Mouse (Mus musculus) macrophage (primary cell): ENCODE measurements around the gene Cd320. TPM values are rescaled to one million over a fixed set of nuclear protein-coding genes. Genes with fewer than 3 reads are reported as not detected.
A peak's percentile ranks its signal among the peaks of the same experiment; 100 is the strongest.
"Not testable (repeated sequence)": the region's sequence is repeated elsewhere in the genome, so short reads cannot be mapped to it uniquely, and the experiment has no call there.

Experiments used
- H3K27ac ChIP-seq: fragments of 350-480 bp; formaldehyde crosslinking; 2 replicates; pipeline ENCODE4 v1.9.0; 2021
- H3K36me3 ChIP-seq: fragments of 350-480 bp; formaldehyde crosslinking; 2 replicates; pipeline ENCODE4 v1.9.0; 2021; ENCODE audit errors: inconsistent target
- H3K4me3 ChIP-seq: fragments of 350-480 bp; formaldehyde crosslinking; 2 replicates; pipeline ENCODE4 v1.9.0; 2021; ENCODE audit errors: inconsistent target
- H3K79me2 ChIP-seq: fragments of 350-480 bp; formaldehyde crosslinking; 2 replicates; pipeline ENCODE4 v1.9.0; 2021; ENCODE audit errors: inconsistent target
- WGBS: methylation state at CpG from one replicate; pipeline ENCODE4 v1.1.7; 2026; ENCODE audit warnings: inconsistent platforms; ENCODE audit not compliant: missing documents; 5-methylcytosine and 5-hydroxymethylcytosine counted together
- polyA plus RNA-seq: library from polyadenylated mRNA; stranded (reverse); fragments of 250-400 nt; gene quantifications from 3 replicates; pipeline ENCODE4 v1.2.4, GENCODE M21; 2018; ENCODE audit warnings: inconsistent platforms

Cd320 gene
- polyA plus RNA-seq, 1 experiment from 2014 or later, result 2.0 TPM

DNA sequence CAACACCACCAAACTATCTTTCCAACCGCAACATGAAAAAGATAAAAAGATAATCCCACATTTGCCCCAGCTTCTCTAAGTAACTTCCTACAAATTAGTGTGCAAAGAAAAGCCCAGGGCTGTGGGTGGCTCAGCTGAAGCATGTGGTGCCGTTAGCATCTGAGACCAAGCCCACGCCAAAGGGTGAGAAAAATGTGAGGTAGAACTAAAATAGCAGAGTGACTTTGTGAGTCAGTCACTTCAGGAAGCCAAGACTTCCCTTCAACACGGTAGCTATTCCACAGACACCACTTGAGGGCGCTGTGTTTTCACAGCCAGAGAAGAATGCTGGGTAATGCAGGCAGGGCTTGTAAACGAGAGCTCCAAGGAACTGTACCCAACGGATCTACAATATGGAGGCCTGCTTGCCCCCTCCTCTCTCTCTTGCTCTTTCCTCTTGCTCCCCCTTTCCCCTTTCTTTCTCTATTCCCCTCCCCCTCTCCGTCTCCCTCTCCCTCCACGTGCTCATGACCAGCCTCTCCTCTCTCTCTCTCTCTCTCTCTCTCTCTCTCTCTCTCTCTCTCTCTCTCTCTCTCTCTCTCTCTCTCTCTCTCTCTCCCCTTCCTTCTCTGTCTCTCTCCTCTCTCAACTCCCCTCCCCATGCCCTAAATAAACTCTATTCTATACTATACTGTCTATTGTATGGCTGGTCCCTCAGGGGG is 22.6 kb downstream of the Cd320 start:
- Histone ChIP-seq H3K36me3 (no peaks in the 10 kb centered on the region), H3K4me3 (no peak overlapping the region), H3K27ac (no peak overlapping the region), H3K79me2 (no peaks in the 10 kb centered on the region)
- 13% methylated on average over 7 of the region's 9 CpGs for whole genome bisulfite sequencing

GRCm38 (mm10) chr17:33873537-33873936 is 30.6 kb downstream of the Cd320 start, which contains the start of gene Gm7029:
Gene Gm7029 (plus strand): TSS chr17:33873837.
- not testable (repeated sequence) for H3K79me2 ChIP-seq, H3K27ac ChIP-seq, H3K36me3 ChIP-seq, H3K4me3 ChIP-seq
- no CpG with 5 or more reads among the region's 12 CpGs for whole genome bisulfite sequencing

- Histone ChIP-seq H3K27ac (no peak overlapping the region), H3K79me2 (no peaks in the 10 kb centered on the region), H3K4me3 (no peak overlapping the region), H3K36me3 (no peaks in the 10 kb centered on the region)
- 90% methylated on average over 6 of the region's 11 CpGs for WGBS
Observed at GRCm38 (mm10) chr17:33874411-33874810, 31.5 kb downstream of the Cd320 start.

- not testable (repeated sequence) for H3K4me3 ChIP-seq, H3K36me3 ChIP-seq, H3K27ac ChIP-seq, H3K79me2 ChIP-seq
- 98% methylated on average over 5 of the region's 5 CpGs for WGBS
Observed at GRCm38 (mm10) chr17:33875797-33876196, 32.9 kb downstream of the Cd320 start.

DNA sequence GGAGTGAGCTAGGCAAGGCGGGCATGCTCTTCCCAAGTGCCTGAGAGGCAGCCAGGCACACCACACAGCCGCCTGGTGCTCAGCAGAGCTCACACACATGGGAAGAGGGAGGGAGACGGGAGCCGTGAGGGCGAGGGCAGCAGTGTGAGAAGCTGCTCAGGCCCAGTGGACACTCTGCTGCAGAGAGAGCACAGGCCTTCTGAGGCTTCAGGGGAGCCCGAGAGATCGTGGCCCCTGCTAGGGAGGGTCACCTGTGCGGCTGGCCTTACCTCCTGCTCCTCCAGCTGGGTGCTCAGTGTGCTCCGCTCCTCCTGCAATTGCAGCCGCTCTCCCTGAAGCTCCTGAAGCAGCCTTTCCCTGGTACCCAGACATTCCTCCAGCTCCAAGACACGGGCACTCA is 41.4 kb downstream of the Cd320 start:
- not testable (repeated sequence) for H3K27ac ChIP-seq, H3K36me3 ChIP-seq, H3K4me3 ChIP-seq
- WGBS, result 90% methylated on average over 5 of the region's 11 CpGs
- H3K79me2 ChIP-seq, result peaks cover 39% of the 10 kb centered on the region

- WGBS, result 88% methylated on average over 2 of the region's 2 CpGs
- H3K79me2 ChIP-seq, result peaks cover 47% of the 10 kb centered on the region
- H3K27ac ChIP-seq, H3K36me3 ChIP-seq, H3K4me3 ChIP-seq: not testable (repeated sequence)
Observed at GRCm38 (mm10) chr17:33887802-33888201, 44.9 kb downstream of the Cd320 start.

DNA sequence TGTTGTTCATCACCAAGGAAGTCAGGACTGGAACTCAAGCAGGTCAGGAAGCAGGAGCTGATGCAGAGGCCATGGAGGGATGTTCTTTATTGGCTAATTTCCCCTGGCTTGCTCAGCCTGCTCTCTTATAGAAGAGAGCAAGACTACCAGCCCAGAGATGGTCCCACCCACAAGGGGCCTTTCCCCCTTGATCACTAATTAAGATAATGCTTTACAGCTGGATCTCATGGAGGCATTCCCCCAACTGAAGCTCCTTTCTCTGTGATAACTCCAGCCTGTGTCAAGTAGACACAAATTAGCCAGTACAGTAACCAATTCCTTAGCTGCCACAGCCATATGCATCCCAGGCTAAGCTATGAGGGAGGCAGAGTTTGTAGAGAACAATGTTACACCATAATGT is 45.3 kb downstream of the Cd320 start:
- not testable (repeated sequence) for H3K36me3 ChIP-seq, H3K27ac ChIP-seq, H3K4me3 ChIP-seq
- H3K79me2 ChIP-seq, result peaks cover 47% of the 10 kb centered on the region

GRCm38 (mm10) chr17:33889941-33890532 is 47.1 kb downstream of the Cd320 start:
- Histone ChIP-seq H3K79me2 (peaks cover 47% of the 10 kb centered on the region), H3K27ac (peak overlapping the region; percentile 50), H3K4me3 (peak overlapping the region; percentile 62)
- H3K36me3 ChIP-seq, result not testable (repeated sequence)
- WGBS, result 1% methylated on average over 38 of the region's 44 CpGs

DNA sequence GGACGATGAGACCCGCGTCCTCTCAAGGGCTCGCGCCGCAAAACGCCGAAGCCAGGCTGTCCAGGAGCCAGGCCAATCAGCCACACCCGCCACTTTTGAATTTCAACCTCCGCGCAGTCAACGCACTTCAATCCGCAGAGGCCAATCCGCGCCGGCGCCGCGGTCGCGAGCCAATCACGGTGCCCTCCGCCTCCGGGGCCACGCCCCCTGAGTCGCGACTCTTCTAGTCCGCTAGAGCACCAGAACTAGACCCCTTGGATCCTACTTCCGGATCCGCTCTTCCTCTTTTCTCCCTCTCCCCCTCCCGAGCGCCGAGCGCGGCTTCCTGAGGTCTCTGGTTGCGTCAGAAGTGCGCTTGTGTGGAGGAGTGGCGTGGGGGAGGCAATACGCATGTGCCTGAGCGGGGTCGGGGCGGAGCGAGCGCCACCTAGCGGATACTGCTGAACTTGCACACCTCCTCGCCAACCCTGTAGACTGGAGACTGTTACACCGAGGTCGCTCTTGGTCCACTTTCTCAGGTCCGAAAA is 47.7 kb downstream of the Cd320 start, which contains the start of gene Kifc1:
Gene Kifc1 (minus strand): TSS at position 129 of the 527 bp plus-strand sequence.
- peak within 1 kb of the TSS; percentile 62 for H3K4me3 ChIP-seq
- H3K79me2 ChIP-seq, result peaks cover 45% of the 10 kb centered on the region
- WGBS, result under 1% methylated on average over 38 of the region's 49 CpGs
- H3K27ac ChIP-seq, result peak within 1 kb of the TSS; percentile 50
- H3K36me3 ChIP-seq, result no peaks in the 10 kb centered on the region

DNA sequence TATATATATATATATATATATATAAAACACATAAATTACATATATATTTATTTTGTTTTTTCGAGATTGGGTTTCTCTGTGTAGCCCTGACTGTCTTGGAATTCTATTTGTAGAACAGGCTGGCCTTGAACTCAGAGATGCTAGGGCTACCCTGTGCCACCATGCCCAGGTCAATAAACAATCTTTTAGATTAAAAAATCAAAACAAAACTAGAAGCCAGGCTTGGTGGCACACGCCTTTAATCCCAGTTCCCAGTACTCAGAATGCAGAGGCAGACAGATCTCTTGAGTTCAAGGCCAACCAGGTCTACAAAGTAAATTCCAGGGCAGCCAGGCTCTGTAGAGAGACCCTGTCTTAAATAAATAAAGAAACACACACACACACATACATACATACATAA is 48.5 kb downstream of the Cd320 start:
- 66% methylated on average over 2 of the region's 2 CpGs for WGBS
- no peak overlapping the region for H3K4me3 ChIP-seq
- peaks cover 38% of the 10 kb centered on the region for H3K79me2 ChIP-seq

GRCm38 (mm10) chr17:33891892-33892291 is 49.0 kb downstream of the Cd320 start:
- H3K36me3 ChIP-seq, H3K4me3 ChIP-seq, H3K27ac ChIP-seq: not testable (repeated sequence)
- WGBS, result 70% methylated on average over 6 of the region's 6 CpGs
- H3K79me2 ChIP-seq, result peaks cover 32% of the 10 kb centered on the region

More for the DNA sequence above, 48.5 kb downstream of the Cd320 start:
- H3K27ac ChIP-seq, result no peak overlapping the region
- no peaks in the 10 kb centered on the region for H3K36me3 ChIP-seq

DNA sequence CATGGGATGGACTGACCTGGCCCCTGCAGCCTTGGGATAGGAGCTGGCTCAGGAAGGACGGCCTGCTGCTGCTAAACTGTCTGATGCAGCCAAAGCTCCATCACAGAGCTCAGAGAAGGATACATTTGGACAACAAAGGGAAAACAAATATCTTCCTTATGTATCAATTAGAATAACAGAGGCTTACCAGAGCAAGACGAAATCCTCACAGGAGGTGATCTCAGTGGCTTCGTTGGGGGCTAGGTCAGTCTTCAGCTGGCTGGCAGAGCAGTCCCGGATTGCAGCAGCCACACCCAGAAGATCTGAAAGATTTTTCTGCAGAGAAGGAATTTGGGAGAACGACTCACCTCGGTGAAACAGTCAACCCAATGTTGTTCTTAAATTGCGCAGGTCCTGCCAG is 49.5 kb downstream of the Cd320 start:
- peaks cover 27% of the 10 kb centered on the region for H3K79me2 ChIP-seq
- no peaks in the 10 kb centered on the region for H3K36me3 ChIP-seq
- H3K4me3 ChIP-seq, result no peak overlapping the region
- H3K27ac ChIP-seq, result no peak overlapping the region
- 79% methylated on average over 7 of the region's 7 CpGs for WGBS

DNA sequence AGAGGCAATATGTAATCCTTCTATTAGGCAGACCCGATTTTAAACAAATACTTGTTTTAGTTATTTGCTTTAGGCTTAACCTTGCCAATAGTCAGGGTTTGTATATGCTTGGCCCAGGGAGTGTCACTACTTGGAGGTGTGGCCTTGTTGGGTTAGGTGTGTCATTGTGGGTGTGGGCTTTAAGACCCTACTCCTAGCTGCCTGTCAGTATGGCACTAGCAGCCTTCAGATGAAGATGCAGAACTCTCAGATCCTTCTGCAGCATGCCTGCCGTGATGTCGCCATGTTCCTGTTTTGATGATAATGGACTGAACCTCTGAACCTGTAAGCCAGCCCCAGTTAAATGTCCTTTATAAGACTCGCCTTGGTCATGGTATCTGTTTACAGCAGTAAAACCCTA is 50.1 kb downstream of the Cd320 start:
- WGBS, result 79% methylated on average over 4 of the region's 4 CpGs

DNA sequence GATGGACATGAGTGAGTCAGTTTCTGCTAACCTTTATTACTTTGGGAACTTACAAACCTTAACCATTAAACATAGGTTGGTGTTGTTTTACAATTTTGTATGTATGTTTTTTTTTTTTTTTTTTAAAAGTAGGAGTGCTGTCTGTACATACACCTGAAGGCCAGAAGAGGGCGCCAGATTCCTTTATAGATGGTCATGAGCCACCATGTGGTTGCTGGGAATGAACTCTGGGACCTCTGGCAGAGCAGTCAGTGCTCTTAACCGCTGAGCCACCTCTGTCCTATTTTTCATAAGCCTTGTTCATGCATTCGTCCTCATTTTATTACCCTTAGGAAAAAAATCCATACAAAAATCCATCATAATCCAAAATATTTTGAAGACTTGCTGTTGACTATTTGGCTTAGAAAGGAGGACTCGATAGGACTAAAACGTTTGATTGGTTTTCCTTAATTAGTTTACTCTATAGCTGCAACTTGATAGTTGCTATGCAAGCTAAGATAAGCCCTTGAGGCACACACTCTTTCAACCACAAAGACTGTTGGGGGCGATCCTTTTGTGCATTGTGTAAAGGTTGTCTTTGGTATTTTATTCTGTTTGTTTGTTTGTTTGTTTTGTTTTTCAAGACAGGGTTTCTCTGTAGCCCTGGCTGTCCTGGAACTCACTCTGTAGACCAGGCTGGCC is 54.4 kb downstream of the Cd320 start:
- Histone ChIP-seq H3K36me3 (no peaks in the 10 kb centered on the region), H3K79me2 (no peaks in the 10 kb centered on the region), H3K4me3 (no peak overlapping the region), H3K27ac (no peak overlapping the region)
- WGBS, result 48% methylated on average over 6 of the region's 6 CpGs

More for the DNA sequence above, 50.1 kb downstream of the Cd320 start:
- not testable (repeated sequence) for H3K36me3 ChIP-seq, H3K27ac ChIP-seq, H3K4me3 ChIP-seq
- peaks cover 21% of the 10 kb centered on the region for H3K79me2 ChIP-seq

DNA sequence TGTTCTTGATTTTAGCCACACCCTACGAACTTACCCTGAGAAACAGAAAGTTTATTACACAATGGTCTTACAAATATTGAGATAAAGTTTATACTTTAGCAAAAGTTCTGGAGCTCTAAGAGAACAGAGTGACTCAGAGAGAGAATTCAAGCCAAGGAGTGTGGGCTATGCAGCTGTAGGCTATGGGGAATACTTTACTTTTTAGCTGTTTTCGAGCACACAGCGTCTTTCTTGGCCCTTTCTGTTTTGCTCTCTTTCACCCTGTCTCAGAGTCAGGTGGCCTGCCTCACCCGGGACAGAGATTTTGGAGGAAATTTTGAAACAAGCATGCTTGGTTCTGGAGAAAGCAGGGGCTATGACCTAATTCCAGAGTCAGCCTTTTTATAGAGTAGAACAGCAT is 55.3 kb downstream of the Cd320 start:
- not testable (repeated sequence) for H3K27ac ChIP-seq, H3K4me3 ChIP-seq, H3K36me3 ChIP-seq, H3K79me2 ChIP-seq
- WGBS, result 86% methylated on average over 3 of the region's 4 CpGs
